Mouse (Mus musculus): Measurements from ENCODE around the gene Rab43.
"Not testable (repeated sequence)": the region's sequence is repeated elsewhere in the genome, so short reads cannot be mapped to it uniquely, and the experiment has no call there.

Gene Rab43

DNA sequence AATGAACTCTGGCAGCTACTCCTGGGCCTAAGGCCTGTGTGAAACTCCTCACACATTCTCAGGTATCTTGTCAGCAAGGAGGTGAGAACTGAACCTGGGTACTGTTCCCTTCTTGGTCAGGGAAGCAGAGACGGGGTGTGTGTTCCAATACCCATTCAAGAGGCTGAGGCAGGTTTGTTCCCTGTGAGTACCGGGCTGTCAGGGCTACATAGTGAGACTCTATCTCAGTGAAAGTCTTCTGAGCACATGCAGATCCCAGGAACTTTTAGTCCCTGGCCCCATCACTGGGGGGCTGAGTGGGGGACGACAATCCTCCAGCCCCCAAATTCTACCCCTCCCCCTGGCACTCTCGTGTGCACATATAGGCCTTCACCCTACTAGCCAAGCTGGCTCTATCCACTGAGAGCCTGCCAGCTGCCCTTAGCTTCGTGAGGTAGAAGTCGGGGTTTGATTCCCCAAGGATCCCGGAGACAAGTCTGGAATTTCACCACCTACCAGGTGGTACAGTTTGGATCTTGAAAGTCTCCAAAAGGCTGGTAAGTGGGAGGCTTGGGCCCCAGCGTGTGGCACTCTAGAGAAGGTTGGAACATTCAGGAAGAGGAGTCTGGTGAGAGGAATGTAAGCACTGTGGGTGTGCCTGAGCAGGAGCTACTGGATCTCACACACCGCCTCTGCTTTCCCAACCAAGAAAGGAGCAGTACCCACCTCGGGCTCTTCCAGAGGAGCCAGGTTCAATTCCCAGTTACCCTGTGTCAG lies 31.2 kb downstream of the Rab43 start:
- no peak for DNase-seq

GRCm38 (mm10) chr6:87779174-87780165 lies 32.5 kb downstream of the Rab43 start:
- no peak for DNase-seq

GRCm38 (mm10) chr6:87778294-87779173 lies 33.4 kb downstream of the Rab43 start:
- DNase-seq: no peak

GRCm38 (mm10) chr6:87777842-87778241 lies 34.1 kb downstream of the Rab43 start, which contains the start of gene Gp9:
Gp9 (plus strand) TSS chr6:87778072.
- DNase-seq: no peak

DNA sequence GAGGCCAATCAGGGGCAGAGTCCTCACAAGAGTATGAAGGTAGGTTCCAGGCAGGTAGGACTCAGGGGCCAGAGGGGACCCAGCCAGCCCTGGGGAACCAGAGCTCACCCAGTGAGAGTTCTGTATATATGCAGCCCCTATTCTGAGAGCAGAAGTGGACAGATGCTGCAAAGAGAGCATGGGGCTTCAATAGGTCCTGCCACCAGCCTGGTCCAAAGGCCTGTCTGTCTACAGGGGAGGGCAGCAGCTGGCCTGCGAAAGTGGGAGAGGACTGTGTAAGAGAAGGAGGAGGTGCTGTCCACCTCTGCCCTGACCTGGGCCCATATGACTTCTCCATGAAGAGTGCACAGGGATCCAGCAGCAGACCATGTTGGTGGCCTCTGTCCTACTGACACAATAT lies 35.3 kb downstream of the Rab43 start:
- no peak for DNase-seq

DNA sequence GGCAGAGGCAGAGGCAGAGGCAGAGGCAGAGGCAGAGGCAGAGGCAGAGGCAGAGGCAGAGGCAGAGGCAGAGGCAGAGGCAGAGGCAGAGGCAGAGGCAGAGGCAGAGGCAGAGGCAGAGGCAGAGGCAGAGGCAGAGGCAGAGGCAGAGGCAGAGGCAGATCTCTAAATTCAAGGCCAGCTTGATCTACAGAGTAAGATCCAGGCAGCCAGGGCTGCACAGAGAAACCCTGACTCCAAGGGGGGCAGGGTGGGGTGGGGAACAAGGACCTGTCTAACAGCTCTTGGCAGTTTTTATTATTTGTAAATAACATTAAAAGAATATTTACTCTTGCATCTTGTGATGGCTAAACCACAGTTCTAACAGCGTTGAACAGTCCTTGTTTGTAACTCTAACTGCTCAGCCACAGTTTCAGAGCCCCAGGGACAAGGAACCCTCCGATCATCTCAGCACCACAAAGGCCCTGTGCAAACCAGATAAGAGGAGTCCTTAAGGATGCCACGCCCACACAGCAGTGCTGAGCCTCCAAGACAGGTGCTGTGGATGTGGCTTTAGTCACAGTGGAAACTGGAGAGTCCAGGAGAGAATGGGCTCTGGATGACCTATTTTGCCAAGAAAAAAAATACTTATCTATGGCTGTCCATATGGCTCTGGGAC lies 36.2 kb downstream of the Rab43 start:
- no peak for DNase-seq

- DNase-seq: no peak
These were observed 37.1 kb downstream of the Rab43 start for GRCm38 (mm10) chr6:87774909-87775308.

DNA sequence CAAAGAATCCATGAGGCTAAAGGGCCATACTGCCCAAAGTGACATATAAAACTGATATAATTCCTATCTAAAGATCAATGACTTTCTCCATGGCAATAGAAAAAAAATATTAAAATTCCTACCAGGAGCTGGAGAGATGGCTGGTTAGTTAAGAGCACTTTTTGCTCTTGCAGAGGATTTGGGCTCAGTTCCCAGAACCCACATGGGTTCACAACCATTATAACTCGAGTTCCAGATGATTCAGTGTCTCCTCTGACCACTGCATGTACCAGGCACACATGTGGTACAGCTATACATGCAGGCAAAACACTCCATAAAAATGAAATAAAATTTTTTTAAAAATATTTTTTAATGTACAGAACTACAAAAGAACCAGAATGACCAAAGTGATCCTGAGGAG lies 37.5 kb downstream of the Rab43 start:
- DNase-seq: no peak

DNA sequence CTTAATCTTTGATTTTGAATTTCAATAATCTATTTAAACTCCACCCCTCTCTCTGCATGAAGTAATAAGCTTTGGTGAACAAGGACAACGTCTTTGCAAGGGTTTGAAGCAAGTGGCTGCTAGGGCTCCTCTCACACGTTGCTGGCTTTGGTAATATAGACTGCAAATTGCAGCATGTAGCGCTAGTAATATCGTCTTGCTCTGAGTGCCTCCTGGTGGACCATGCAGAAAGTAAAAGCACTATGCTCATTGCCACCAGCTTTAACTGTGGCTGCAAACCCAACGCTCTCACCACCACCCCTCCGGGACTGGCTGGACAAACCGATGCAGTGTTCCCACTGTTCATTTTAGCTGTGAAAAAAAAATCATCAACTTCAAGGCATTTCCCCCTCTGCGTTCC lies 41.3 kb downstream of the Rab43 start:
- no peak for DNase-seq

DNA sequence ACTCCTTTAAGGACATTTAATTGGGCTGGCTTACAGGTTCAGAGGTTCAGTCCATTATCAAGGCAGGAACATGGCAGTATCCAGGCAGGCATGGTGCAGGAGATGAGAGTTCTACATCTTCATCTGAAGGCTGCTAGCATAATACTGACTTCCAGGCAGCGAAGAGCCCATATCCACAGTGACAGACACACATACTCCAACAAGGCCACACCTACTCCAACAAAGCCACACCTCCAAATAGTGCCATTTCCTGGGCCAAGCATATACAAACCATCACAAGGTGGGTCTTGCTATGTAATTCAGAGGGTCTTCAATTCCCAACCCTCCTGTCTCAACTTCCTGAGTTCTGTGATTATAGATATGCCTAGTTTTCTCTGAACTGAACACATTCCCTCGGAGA lies 47.7 kb downstream of the Rab43 start:
- DNase-seq: not testable (repeated sequence)

DNA sequence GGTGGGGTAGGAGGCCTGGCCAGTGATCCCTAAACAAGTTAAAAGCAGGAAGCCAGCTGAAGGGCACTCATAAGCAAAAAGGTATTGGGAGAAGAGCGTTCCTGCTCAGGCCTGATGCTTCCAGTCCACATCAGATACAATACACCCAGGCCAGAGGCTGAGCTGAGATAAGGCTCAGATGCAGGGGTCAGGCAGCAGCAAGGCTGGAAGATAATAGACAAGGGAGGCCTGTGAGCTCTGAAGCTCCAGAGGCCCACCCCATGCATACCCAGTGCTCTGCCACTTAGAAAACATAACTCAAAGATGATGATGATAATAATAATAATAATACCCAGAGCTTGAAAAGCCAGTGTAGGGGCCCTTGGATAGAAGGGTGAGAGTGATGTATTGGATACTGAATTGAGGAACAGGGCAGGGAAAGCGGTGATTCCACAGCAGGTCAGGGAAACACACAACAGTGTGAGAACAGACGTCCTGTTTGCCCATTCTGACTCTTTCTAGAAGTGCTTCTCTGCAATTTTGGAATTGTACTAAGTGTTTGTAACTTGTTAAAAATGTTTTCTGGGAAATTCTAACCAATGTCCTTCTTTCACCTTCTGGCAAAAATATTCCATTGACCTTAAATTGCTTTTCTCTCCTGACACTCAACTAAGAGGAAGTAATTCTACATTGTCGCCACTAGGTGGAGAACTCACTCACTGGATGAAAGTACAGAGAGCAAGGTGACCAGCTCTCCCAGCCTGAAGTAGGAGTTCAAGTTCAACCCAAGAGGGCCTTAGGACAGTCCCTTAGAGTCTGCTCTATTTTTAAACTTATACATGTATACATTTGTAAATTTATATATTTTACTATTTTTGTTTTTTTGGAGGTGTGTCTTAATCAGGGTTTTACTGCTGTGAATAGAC lies 48.3 kb downstream of the Rab43 start:
- no peak for DNase-seq

- DNase-seq: no peak
These were observed 49.8 kb downstream of the Rab43 start for GRCm38 (mm10) chr6:87762161-87762560.

DNA sequence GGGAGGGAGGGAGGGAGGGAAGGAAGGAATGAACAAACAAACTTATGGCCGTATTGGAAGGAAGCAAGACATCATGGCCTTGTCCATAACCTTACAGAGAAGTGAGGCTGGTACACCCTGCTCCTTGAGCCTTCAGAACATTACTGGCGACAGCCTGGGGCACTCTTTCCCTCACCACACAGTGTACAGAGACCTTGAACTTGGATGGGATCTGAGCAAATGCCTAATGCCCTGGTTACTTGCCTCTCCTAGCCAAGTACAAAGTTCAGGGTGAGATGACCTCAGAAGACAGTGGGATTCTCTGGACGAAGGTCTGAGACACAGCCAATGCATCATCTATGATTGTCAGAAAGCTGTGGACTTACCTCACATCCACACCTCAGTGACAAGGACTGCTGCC lies 52.1 kb downstream of the Rab43 start:
- no peak for DNase-seq

DNA sequence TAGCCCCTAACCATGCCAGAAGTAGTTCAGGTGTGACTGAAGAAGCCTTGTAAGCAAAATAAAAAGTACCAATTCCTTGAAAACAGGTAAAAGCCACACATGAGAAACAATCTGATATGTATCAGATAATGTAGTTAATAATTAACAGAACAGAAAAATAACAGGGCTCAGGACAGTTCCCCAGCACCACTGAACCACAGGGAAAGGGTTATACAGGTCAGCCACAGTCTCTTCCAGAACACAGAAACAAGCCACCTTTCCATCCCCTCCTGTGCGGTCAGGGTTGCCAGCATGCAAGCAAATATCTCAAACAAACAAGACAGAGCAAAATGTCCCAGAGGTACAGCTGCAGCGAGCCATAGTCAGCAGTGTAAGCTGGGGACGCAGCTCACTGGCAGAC lies 52.6 kb downstream of the Rab43 start:
- DNase-seq: no peak

DNA sequence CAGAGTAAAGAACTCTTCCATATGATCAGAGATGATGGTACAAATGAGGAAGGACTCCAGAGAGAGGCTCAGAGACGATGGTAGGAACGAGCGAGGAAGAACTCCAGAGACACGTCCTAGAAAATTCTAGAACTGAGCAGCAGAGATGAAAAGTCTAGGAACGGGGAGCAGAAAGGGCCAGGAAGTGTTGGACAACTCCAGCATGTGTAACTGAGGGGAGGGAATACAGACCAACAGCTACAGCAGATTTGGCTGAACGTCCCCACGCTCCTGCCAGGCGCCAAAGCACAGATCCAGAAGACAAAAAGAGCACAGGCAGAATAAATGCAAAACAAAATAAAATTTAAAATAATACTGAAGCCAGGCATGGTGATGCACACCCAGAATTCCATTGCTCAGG lies 55.1 kb downstream of the Rab43 start:
- DNase-seq: no peak

DNA sequence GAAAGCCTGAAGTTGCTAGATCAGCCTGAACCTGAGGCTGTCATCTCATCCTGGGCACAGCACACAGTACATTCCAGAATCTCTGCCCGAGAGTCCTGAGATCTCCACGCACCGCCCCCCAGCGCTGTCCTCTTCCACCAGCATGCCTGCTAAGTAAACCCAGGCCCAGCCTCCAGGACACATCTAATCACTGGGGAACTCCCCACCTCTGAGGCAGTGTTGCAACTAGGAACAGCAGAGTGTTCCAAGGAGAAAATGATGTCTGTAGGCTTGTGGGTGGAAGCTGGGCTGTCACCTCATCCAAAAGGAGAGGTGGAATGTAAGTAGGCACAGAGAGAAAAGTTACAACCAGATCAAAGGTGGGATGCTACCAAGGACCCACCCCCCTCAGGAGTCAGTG lies 56.8 kb downstream of the Rab43 start:
- DNase-seq: no peak

- no peak for DNase-seq
These were observed 60.4 kb downstream of the Rab43 start for GRCm38 (mm10) chr6:87751574-87751973.

- no peak for DNase-seq
These were observed 61.6 kb downstream of the Rab43 start for GRCm38 (mm10) chr6:87750184-87750910.

GRCm38 (mm10) chr6:87748531-87748930 lies 63.4 kb downstream of the Rab43 start:
- DNase-seq: no peak

DNA sequence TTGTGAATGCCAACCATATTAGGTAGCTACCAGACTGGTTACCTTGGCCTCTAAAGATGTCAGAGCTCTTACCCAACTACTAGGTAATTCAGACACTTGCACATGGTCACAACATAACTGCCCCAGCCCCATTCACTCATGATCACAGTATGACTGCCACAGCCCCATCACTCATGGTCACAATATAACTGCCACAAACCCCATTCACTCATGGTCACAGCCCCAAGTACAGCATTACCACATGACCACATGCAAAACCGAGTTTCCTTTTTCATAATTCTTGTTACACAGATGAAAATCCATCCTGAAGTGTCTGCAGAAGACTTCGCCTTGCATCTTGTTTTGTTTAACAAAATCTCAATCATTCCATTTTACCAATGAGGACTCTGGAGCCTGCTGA lies 63.9 kb downstream of the Rab43 start:
- no peak for DNase-seq
